Mouse (Mus musculus) liver, postnatal 0 days (tissue): ENCODE measurements around the gene Cyb5d1. TPM values are rescaled to one million over a fixed set of nuclear protein-coding genes. Genes with fewer than 3 reads are reported as not detected.
A peak's percentile ranks its signal among the peaks of the same experiment; 100 is the strongest.

Experiments used
- ATAC-seq: fragments of 200-750 bp; cut with Nextera tagmentation; 2 replicates; pipeline ENCODE4 v1.8.0; 2017; ENCODE audit warnings: mild to moderate bottlenecking, moderate library complexity
- DNase-seq: peaks from one replicate; pipeline ENCODE4 v3.0.0-alpha.2; 2016
- H3K27ac ChIP-seq: fragments of 300-500 bp; sonication (generic); 2 replicates; pipeline ENCODE4 v1.5.1; 2014; ENCODE audit warnings: antibody characterized with exemption, moderate library complexity, mild to moderate bottlenecking, low read depth
- H3K27me3 ChIP-seq: fragments of 300-500 bp; sonication (generic); 2 replicates; pipeline ENCODE4 v1.6.1; 2014; ENCODE audit warnings: low read length, control low read depth, mixed read lengths; ENCODE audit not compliant: insufficient read depth
- H3K36me3 ChIP-seq: fragments of 300-500 bp; sonication (generic); replicated peaks from 2 replicates; pipeline ENCODE4 v1.6.1; 2014; ENCODE audit warnings: mild to moderate bottlenecking, control low read depth, low read length, moderate library complexity, mixed read lengths; ENCODE audit not compliant: insufficient read depth
- H3K4me1 ChIP-seq: fragments of 300-500 bp; sonication (generic); 2 replicates; pipeline ENCODE4 v1.6.1; 2014; ENCODE audit warnings: antibody characterized with exemption, mild to moderate bottlenecking, control low read depth; ENCODE audit not compliant: insufficient read depth
- H3K4me2 ChIP-seq: fragments of 300-500 bp; sonication (generic); 2 replicates; pipeline ENCODE4 v1.6.1; 2014; ENCODE audit warnings: low read depth, mild to moderate bottlenecking, low read length, moderate library complexity, mixed read lengths
- H3K4me3 ChIP-seq: fragments of 300-500 bp; sonication (generic); 2 replicates; pipeline ENCODE4 v1.5.1; 2014; ENCODE audit warnings: low read depth, low read length
- H3K9ac ChIP-seq: fragments of 300-500 bp; sonication (generic); replicated peaks from 2 replicates; pipeline ENCODE4 v1.6.1; 2014; ENCODE audit warnings: mild to moderate bottlenecking, moderate library complexity
- H3K9me3 ChIP-seq: fragments of 300-500 bp; sonication (generic); 2 replicates; pipeline ENCODE4 v1.6.1; 2016; ENCODE audit warnings: mild to moderate bottlenecking, control low read depth, low read length, mixed read lengths
- CTCF ChIP-seq: sonication (generic); IDR thresholded peaks from 2 replicates; pipeline ENCODE4 v1.5.1; 2016; ENCODE audit warnings: antibody characterized with exemption, low read depth
- EP300 ChIP-seq: IDR thresholded peaks from 2 replicates; pipeline ENCODE4 v1.6.1; 2016; ENCODE audit warnings: antibody characterized with exemption, low read depth, mild to moderate bottlenecking
- WGBS: fragments of 180-500 bp; shearing (Covaris S2); extraction: QIAGEN DNeasy Blood & Tissue Kit; methylation state at CpG from one replicate; pipeline ENCODE4 v1.1.7; 2014; ENCODE audit not compliant: insufficient replicate concordance; 5-methylcytosine and 5-hydroxymethylcytosine counted together
- polyA plus RNA-seq: library from polyadenylated mRNA; unstranded; fragments of >200 nt; fragmentation: Nextera tagmentation; extraction: Ambion mirVana; gene quantifications from 2 replicates; pipeline ENCODE4 v1.2.1, GENCODE M21; 2015

Gene Cyb5d1
- polyA plus RNA-seq, 1 experiment from 2014 or later = 5.4 TPM

DNA sequence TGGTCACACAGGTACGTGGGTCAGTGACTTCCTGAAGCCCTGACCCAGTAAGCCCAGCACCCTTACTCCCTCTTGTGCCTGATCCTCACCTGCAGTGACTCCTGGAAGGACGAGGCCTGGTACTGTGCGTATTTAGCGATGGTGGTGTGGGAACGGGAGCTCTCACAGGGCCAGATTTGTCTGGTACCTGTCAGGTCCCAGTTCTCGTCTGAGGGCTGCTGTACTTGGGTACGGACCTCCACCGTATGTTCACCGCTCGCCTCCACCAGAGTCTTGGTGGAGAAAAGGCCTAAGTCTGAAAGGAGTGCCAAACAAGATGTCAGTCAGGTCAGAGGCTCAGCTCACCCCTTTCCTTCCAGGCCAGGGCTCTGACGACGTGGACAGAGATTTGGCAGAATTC, 6.6 kb upstream of the Cyb5d1 start:
- Histone ChIP-seq H3K4me3 (no peak overlapping the region), H3K4me2 (no peak overlapping the region), H3K4me1 (peaks cover 1% of the 10 kb centered on the region; the same call in 1 of the 2 replicates), H3K9ac (no peak overlapping the region), H3K27ac (no peak overlapping the region), H3K9me3 (no peaks in the 10 kb centered on the region), H3K27me3 (no peaks in the 10 kb centered on the region), H3K36me3 (peaks cover 59% of the 10 kb centered on the region)
- DNase-seq (no peak), ATAC-seq (no peak)
- 87% methylated on average over 12 of the region's 12 CpGs for WGBS
- TF ChIP-seq CTCF = no peak
- TF ChIP-seq EP300 = no peak

DNA sequence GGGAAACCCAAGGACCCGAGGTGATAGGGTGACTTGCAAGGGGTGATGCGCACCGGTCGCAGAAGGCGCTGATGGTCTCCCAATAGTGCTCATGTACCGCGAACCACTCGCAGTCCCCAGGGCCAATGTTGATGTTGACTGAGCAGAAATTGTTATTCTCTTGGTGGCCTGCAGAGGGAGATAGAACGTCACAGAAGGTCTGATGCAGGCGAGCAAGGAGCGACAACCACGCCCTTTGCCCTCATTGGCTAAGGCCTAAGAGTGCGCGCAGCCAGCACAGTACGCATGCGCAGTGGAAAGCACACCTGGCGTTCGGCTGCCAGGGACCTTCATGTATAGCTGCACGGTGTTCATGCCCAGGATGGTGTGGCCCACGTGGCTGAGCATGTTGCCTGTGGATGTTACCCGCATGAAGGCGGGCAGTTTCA, 5.8 kb upstream of the Cyb5d1 start:
- Histone ChIP-seq H3K27me3 (no peaks in the 10 kb centered on the region), H3K9me3 (no peaks in the 10 kb centered on the region), H3K4me2 (0 out of 2 replicates have a peak overlapping the region, but pooled peaks have one; percentile 27), H3K36me3 (peaks cover 53% of the 10 kb centered on the region), H3K4me3 (no peak overlapping the region), H3K9ac (no peak overlapping the region), H3K27ac (no peak overlapping the region), H3K4me1 (peaks cover 7% of the 10 kb centered on the region)
- TF ChIP-seq EP300 (no peak), CTCF (peak; percentile 99)
- 32% methylated on average over 22 of the region's 22 CpGs for WGBS
- peak; percentile 91 for DNase-seq
- ATAC-seq = peak; percentile 83

DNA sequence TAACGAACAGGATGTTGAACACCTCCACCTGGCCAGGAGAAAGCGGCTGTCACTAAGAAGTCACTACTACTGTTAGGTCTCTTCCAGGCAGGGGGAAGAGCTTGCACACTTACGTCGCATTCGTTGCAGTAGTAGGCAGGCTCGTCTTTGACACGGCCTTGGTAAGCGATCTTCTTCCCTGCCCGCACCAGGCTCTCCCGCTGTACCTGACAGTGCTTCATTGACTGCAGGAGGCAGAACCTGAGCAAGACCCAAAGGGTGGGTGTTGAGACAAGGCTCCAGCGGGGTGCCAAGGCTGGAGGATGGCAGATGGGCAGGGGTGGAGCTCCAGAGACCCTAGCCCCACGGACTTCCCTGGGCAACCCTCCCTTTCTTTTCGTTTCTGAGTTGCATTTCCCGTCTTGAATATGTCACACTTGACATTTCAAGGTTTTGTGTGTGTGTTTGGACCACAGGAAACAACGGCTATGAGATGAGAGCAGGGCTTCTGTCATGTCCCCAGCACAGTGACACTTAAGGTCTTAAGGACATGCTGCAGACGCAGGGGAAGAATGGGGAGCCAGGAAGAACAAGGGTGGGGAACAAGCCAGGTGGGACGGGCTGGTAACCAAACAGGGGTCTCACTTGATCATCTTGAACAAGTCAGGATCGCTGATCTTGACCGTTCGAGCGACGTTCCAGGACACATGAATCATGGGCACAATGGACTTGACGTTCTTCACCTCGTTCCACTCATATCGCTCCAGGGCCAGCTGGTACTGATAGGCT, 4.8 kb upstream of the Cyb5d1 start:
- H3K4me2 ChIP-seq = no peak overlapping the region
- no peak overlapping the region for H3K9ac ChIP-seq

DNA sequence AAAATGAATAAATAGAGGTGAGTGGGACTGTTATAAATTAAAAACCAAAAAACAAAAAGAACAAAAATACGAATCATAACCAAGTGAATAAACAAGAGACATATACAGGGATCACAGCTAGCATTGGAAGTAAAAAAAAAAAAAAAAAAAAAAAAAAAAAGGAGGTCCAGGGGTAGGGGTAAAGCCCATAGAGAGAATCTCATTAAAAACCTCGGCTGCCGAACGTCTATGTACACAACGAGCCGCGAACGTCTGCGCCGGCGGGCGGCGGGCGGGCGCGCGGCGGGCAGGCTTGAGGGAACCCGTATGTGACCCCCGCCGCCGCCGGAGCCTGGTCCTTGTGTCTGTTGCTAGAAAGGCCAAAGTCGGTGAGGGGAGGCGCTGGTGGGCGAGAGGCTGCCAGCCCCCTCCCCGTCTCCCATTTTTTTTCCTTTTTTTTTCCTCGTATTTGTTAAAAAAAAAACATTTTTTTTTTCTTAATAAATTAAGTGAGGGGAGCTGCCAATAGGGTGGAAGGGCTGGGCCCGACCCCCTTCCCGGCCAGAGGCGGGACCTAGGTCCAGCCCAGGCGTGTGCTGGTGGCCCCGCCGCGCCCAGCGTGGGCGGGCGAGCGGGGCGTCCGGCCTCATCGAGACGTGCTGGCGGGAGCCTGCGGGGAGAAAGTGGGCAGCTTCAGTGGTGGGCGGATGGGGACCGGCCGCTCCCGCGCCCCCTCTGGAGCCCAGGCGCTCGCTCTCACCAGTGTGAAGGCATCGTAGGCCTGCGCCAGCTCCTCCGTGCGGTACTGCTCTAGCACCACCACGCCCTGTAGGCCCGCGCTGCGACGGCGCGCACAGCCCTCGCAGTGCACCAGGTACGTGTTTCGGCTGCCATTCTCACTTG, 4.0 kb upstream of the Cyb5d1 start:
- Histone ChIP-seq H3K27me3 (no peaks in the 10 kb centered on the region), H3K4me3 (no peak overlapping the region), H3K4me2 (no peak overlapping the region), H3K9me3 (no peaks in the 10 kb centered on the region), H3K9ac (no peak overlapping the region), H3K4me1 (peaks cover 8% of the 10 kb centered on the region), H3K27ac (no peak overlapping the region), H3K36me3 (peaks cover 38% of the 10 kb centered on the region)
- 79% methylated on average over 66 of the region's 66 CpGs for WGBS
- no peak for DNase-seq
- TF ChIP-seq EP300 = no peak
- TF ChIP-seq CTCF = no peak
- no peak for ATAC-seq

More for the DNA sequence above, 4.8 kb upstream of the Cyb5d1 start:
- H3K4me1 ChIP-seq = peaks cover 7% of the 10 kb centered on the region
- peaks cover 44% of the 10 kb centered on the region for H3K36me3 ChIP-seq
- DNase-seq (no peak), ATAC-seq (no peak)
- no peaks in the 10 kb centered on the region for H3K27me3 ChIP-seq
- H3K9me3 ChIP-seq = no peaks in the 10 kb centered on the region
- TF ChIP-seq CTCF = no peak
- TF ChIP-seq EP300 = no peak
- H3K4me3 ChIP-seq = no peak overlapping the region
- no peak overlapping the region for H3K27ac ChIP-seq
- 88% methylated on average over 25 of the region's 25 CpGs for WGBS

GRCm38 (mm10) chr11:69398486-69399200, 3.2 kb upstream of the Cyb5d1 start:
- 67% methylated on average over 21 of the region's 21 CpGs for WGBS
- ATAC-seq (no peak), DNase-seq (no peak)
- Histone ChIP-seq H3K27ac (no peak overlapping the region), H3K4me3 (no peak overlapping the region), H3K4me2 (peak overlapping the region; percentile 48), H3K9ac (no peak overlapping the region), H3K9me3 (no peaks in the 10 kb centered on the region), H3K27me3 (no peaks in the 10 kb centered on the region), H3K36me3 (peaks cover 30% of the 10 kb centered on the region), H3K4me1 (peaks cover 11% of the 10 kb centered on the region)
- TF ChIP-seq CTCF (no peak), EP300 (no peak)

DNA sequence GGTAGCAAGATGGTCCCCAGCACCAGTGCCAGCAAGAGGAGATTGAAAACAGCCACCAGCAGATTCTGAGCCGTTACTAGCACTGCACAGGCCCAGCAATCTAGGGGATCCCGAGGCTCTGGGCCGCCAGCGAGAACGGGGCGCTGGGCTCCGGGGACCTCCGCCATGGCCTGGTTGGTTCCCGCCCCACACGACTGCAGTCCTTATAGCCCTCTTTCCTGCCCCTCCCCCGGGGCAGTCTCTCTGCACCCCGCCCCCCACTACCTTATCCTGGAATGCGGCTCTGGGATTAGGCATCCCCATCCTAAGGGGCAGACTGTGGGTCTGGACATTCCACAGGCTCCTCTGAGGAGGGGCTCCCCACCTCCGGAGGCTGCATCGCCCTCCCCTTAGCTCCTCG, 2.6 kb upstream of the Cyb5d1 start, which contains the start of gene Tmem88:
TSS of gene Tmem88 (minus strand) at position 176 of the 400 bp plus-strand sequence.
- DNase-seq = no peak
- H3K4me1 ChIP-seq = peaks cover 11% of the 10 kb centered on the region
- H3K27ac ChIP-seq = peak within 1 kb of the TSS; percentile 93

More for the DNA sequence above, 2.6 kb upstream of the Cyb5d1 start, which contains the start of gene Tmem88:
- Histone ChIP-seq H3K4me3 (peak within 1 kb of the TSS; percentile 33), H3K36me3 (peaks cover 25% of the 10 kb centered on the region), H3K9ac (peak within 1 kb of the TSS; percentile 48), H3K9me3 (no peaks in the 10 kb centered on the region), H3K27me3 (no peaks in the 10 kb centered on the region), H3K4me2 (peak within 1 kb of the TSS; percentile 48)
- TF ChIP-seq EP300 (no peak), CTCF (no peak)
- WGBS = 55% methylated on average over 16 of the region's 16 CpGs
- no peak for ATAC-seq
